Mouse (Mus musculus): Measurements from ENCODE around the gene Spo11.

DNA sequence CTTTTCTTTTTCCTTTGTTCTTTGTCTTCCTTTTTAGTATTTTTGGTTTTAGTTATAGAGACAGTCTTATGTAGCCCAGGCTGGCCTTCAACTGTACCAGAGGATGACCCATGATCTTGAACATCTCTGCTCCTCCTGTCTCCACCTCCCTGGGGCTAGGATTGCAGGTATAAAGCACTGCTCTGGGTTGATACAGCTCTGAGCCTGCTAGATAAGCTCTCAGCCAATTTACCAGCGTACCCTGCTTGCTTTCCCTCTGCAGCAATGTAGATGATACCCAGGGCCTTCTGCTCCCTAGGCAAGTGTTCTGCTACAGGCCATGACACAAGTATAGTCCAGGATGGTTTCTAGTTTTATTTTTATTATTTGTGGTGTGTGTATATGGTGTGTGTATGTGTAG, 64.4 kb downstream of the Spo11 start:
- TF ChIP-seq POLR2A (IDR thresholded peaks at IDR 0.05; ENCODE audit: insufficient read depth, low read length) (no peak), EP300 (IDR thresholded peaks at IDR 0.05; ENCODE audit: insufficient read depth, low read depth, low read length) (no peak)

Data from ES-Bruce4 (cell line).